Mouse (Mus musculus) central nervous system, embryonic 18 days (tissue): ENCODE data around the gene Mb21d2. TPM values are rescaled to one million over a fixed set of nuclear protein-coding genes. Genes with fewer than 3 reads are reported as not detected.

Source experiments
- polyA plus RNA-seq: library from polyadenylated mRNA; depleted of rRNA; stranded (reverse); fragments of >200 nt; gene quantifications from 2 replicates; pipeline ENCODE4 v1.2.3, GENCODE M21; 2012; rRNA removed

The Mb21d2 gene
- polyA plus RNA-seq: 36.2 and 37.7 TPM in 2 replicates

DNA sequence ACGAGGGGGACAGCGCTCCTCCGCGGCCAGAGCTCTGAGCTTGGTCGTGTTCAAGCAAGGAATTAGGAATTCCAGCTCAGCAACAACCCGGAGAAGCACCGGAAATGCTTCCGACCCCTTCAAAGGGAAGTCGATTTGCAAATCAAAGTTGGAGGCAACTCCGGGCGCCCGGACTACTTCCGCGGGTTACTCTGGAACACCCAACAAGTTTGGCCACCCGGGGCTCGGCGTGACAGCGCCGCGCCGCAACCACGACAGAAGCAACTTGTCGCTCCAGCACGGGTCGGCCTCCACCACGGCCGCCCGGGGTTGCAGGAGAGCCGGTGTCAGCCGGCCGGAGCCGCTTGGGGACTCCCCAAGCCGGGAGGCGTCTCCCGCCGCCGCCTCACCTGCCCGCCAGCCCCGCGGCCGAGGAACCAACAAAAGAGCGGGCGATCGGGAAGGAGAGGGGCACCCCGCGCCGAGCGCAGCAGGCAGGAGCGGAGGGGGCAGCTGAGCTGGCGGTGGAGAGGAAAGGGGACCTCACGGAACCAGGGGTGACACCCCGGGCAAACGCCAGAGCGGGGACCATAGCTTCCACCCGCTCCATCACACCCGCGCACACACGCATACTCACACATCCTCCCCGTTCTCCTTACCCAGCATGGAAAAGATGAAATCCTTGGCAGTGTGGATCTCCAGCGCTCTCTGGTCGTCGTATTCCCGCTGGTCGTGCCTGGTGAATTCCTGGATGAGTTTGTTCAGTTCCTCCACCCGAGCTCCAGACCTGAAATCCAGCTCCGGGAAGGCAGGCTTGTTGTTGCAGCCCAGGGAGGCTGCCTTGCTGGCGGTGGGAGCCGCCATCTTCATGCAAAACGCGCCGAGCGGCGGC is at the start of gene Mb21d2:
Gene Mb21d2, minus strand, starts transcription at position 859 of the 871 bp plus-strand sequence.

Other genes starting within 250 kb of the Mb21d2 start
- 36.3 and 40.6 TPM in 2 replicates for gene Fgf12, start 176.6 kb downstream of the Mb21d2 start, polyA plus RNA-seq